Mouse (Mus musculus) forelimb bud, embryonic 11.5 days (tissue): ENCODE data around the gene Glis3.

ENCODE experiments used
- DNase-seq: peaks from one replicate; pipeline ENCODE4 v3.0.0-alpha.2; 2012; ENCODE audit warnings: low read depth, low spot score

The Glis3 gene

DNA sequence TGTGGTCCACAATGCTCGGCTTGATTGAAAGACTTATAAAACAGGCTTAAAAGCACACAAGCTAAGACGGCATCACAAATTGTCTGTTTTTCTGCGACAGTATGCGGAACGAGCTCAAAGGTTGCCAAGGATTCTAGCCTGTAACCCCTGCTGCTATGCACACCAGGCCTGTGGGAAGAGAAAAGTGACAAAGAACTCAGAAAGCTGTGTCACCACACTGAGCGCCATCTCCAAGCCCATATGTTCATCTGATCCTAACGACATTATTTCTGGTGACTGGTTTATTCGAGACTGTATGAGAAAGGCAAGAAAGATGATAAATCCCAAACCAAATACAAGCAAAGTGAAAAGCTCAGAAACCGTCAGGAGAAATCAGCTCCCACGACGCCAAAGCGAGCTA, 144.9 kb downstream of the Glis3 start:
- DNase-seq = no peak

DNA sequence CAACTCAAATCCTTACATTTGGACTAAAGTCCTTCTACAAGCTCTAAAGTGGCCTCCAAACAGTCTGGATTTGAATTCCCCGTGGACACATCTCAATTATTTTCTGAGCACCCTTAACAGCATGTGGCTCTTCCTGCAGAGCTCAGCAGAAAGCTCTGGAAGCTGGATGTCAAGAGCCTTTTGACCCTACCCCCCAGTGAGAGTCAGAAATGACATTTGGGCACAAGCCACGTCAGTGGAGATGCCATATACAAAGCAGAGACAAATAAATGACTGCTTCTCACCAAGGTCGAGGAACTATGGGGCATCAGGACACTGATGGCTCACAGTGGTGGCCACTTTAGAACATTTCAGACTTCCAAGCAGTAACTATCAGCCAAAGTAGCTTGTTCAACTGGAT, 146.3 kb downstream of the Glis3 start:
- no peak for DNase-seq

- no peak for DNase-seq
Observed at GRCm38 (mm10) chr19:28531750-28532149, 148.1 kb downstream of the Glis3 start.

DNA sequence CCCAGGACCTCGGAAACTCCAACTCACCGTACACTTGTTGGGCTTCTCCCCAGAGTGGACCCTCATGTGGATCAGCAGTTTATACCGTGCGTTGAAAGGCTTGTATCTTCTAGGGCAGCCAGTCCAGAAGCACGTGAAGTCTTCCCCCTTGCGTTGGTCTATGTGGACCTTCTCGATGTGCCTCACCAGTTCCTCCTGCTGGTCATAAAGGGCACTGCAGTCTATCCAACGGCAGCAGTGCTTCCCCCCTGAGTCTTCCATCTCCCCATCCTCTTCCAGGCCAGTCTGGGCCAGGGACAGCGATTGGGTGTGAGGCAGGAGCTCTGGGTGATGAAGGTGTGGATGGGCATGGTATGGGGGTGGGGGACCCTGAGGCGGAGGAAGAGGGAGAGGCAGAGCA, 149.0 kb downstream of the Glis3 start:
- DNase-seq = no peak

GRCm38 (mm10) chr19:28529006-28529405, 150.9 kb downstream of the Glis3 start:
- DNase-seq = no peak

DNA sequence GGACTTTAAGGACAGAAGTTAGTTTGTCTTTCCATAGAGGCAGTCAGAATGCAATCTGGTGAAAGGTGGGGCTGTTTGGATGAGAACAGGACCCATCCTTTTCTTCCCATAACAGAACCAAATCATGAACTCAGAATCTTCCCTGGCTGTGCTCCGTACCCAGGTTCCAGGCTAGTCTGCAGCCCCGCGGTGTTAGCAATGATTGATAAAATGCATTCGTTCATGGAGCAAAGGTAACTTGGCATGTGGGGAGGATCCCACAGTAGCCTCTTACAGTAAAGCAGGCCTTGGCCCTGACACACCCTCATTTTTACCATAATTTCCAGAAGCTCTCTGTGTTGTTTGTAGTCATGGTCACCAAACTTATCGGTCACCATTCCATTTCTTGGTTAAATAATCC, 152.4 kb downstream of the Glis3 start:
- DNase-seq = no peak

DNA sequence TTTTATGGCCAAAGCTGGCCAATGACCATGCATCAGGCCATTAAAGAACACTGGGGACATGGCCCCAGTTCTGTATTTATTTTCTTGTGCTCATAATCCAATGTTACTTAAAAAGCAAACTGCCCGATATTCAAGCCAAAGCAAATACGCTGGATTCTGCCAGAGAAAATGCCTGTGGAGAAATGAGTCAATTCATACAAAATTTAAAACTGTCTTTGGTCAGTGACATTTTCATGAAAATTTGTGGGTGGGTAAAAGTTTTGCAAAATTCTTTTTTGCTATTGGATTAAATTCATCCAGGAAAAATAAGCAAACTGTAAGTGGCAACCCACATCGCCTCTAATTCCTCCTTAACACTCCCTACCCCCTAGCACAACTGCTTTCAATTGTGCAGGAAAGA, 154.5 kb downstream of the Glis3 start:
- no peak for DNase-seq

DNA sequence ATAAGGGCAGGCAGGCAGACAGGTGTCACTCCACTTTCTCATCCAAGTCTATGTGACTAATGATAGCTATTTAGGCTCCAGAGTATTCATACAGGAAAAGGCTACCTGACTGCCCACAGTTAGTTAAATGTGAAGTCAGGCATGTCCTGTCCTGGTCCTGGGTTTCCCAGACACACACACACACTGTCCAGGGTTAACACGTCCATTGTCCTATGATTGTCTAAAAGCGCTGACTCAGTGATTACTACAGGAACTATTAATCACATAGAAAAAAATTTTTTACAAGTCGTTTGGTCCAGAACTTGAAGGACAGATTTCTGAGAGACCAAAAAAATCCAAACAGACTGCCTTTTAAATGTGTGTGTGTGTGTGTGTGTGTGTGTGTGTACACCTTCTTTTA, 157.6 kb downstream of the Glis3 start:
- no peak for DNase-seq

GRCm38 (mm10) chr19:28520761-28521181, 159.1 kb downstream of the Glis3 start:
- DNase-seq = no peak

DNA sequence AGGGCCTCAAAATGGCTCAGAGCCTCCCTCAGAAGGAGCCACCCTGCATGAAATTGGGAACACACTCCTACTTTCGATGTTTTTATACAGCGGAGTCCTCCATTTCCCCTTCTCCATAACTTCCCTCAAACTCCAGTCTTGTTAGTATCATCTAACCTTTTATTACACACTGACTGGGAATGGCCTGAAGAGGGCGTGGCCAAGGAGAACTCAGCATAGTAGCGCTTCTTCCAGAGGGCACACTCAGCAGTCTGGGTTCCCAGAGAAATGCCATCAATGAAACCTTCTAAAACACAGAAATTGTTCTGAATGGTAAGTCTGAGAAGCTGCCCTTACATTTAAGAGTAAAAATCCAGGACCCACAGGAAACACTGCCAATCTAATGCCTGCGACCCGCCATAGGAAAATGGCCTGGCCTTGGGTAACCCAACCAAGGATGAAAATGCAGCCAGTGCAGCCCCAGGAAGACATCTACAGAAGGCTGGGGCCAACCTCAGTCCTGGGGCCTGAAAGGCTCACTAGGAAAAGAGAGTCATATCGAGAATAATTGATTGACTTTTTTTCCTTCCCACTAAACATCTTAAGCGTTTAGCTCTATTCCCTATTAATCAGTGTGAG, 159.6 kb downstream of the Glis3 start:
- no peak for DNase-seq

DNA sequence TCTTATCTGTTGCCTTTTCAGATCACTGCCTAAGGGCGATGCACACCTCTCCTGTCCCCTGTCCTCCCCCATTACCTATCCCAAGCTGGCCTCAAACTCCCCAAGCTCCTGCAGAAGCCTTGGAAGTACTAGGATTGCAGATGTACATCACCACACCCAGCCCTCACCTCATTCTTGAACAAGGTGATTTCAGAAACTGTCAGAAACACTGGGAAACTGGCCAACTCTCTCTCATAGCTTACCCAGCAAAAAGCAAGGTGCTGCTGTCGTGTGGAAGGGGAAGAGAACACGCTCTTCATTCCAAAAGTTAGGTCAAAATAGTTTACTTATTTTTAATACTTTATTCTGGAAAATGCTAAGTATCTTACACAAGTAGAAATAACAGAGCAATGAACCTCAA, 160.6 kb downstream of the Glis3 start:
- no peak for DNase-seq

- no peak for DNase-seq
Observed at GRCm38 (mm10) chr19:28518846-28519245, 161.0 kb downstream of the Glis3 start.

GRCm38 (mm10) chr19:28518266-28518665, 161.6 kb downstream of the Glis3 start:
- DNase-seq = no peak

DNA sequence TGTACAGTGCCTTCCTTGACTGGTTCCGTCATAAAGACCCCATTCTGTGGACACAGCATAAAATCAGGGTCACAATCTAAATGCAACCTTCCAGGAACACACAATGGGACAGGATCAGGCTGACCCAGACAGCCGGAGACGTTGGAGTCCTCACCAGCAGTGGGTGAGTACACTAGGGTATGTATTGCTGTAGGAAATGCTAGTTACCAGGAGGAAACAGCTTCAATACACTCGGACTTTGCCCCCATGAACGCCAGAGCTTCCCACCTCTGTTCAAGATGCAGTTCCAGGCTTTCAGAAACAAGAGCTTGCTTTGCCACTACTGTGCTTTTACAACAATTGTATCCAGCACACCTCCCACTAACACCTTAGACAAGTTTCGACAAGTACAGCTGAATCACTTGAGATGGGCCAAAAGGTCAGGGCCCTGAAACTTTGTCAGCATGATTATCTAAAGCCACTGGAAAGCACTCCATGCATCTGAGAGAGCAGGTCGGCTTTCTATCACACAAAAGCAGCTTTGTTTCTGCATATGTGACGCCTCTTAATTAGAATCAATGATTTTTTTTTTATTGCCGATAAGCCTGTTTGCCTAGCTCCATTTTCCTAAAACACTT, 162.3 kb downstream of the Glis3 start:
- no peak for DNase-seq

DNA sequence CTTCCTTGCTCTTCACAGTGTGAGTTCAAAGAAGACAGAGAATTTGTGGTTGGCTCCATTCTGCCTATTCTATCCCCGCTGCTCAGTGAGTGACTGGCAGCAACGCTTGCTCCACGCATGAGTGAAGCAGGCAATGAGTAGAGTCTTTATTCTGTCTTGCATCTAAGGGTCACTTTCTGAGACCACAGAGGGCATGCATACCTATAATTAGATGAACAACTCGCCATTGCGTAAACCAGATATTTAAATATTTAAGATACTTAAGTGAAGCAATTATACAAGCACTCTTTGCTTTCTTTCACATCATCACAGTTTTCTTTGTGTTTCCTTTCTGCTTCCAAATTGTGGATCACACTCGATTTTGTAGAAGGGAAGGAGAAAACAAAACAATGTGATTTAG, 163.4 kb downstream of the Glis3 start:
- DNase-seq = no peak

- peak; percentile 53 for DNase-seq
Observed at GRCm38 (mm10) chr19:28512475-28512874, 167.4 kb downstream of the Glis3 start.

DNA sequence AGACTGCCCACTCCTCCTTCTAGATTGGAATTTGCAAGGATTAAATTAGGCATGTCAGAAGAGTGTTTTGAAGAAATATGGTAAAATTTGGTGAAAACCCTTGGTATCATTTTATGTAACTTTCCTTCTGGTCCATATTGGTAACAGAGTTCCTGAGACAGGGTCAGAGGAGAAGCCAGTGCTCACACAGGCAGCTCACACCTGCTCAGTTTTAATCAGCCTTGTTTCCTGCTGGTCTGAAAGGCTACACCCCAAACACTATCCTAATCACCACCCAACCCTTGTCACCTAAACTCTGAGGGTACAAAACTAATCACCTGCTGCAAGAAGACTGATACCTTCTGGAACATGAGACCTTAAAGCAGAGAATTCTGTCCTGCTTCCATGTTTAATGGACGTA, 168.0 kb downstream of the Glis3 start:
- DNase-seq = no peak

DNA sequence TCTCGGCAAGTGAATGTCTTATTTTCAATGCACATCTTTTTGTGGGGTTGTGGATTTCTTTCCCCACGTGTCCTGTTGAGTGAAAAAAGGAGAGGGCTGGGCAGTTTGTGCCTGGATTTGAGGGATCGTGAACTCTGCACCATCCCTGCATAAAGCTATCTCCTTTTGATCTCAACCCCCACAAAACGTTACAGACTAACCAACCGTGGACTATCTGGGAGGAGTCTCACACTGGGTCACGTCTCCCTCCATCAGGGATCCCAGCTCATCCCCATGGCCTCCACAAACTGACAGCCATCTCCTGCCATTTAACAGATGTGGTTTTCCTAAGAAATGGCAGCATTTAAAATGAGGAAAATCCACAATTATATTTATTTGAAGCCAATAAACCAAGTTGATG, 174.5 kb downstream of the Glis3 start:
- DNase-seq = no peak

DNA sequence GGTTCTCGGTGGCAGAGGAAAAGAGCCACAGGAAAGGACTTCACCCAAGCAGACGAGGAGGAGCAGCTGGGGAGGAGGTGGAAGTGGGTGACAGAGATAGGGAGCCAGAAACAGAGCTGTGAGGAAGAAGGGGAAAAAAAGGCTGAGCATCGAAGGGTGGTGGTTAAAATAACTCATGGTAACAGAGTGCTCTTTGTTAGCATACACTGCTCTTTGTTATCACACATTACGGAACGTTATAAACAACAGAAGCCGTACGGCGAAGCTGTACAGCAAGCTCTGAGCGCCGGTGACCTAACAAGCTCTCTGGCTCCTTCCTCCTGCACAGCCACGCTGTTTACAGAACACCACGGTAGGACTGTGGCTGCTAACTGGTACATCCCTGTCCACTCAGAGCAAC, 176.9 kb downstream of the Glis3 start:
- no peak for DNase-seq

DNA sequence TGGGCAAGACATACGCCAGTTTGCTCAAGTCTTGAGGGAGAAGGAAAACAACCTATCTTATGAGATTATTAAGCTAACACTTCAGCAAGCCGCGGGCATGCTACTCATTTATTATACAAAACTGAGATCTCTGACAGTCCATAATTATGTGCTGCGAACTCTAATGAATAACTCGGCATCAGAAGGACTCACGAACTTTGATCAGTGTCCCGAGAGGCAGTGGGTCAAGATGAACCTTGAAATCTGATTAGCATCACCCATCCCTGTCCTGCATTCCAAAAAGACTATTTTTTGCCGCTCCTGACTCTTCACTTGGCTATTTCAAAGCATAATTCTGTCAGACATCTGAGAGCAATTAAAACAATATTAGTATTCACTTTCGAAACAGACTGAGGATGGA, 178.9 kb downstream of the Glis3 start:
- DNase-seq = no peak

GRCm38 (mm10) chr19:28500505-28500904, 179.4 kb downstream of the Glis3 start:
- no peak for DNase-seq

DNA sequence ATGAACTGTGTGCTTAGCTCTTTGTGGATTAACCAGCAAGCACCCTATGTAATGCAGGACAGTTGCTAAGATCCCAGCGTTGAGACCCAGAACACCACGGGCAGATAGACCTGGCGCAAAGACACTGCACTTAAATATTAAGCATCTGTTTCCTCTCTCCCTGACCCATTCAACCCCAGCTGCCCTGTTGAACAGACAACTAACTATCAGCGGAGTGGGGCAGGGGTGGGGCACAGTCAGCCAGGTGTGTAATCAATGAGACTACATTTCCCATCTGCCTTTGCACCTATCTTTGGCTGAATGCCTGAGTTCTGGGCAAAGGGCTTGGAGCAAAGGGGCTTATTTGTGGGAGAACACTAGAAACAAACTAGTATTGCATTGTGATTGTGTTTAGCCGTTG, 180.1 kb downstream of the Glis3 start:
- DNase-seq = no peak

GRCm38 (mm10) chr19:28495926-28496325, 184.0 kb downstream of the Glis3 start:
- no peak for DNase-seq
